In the genomic region with DNA sequence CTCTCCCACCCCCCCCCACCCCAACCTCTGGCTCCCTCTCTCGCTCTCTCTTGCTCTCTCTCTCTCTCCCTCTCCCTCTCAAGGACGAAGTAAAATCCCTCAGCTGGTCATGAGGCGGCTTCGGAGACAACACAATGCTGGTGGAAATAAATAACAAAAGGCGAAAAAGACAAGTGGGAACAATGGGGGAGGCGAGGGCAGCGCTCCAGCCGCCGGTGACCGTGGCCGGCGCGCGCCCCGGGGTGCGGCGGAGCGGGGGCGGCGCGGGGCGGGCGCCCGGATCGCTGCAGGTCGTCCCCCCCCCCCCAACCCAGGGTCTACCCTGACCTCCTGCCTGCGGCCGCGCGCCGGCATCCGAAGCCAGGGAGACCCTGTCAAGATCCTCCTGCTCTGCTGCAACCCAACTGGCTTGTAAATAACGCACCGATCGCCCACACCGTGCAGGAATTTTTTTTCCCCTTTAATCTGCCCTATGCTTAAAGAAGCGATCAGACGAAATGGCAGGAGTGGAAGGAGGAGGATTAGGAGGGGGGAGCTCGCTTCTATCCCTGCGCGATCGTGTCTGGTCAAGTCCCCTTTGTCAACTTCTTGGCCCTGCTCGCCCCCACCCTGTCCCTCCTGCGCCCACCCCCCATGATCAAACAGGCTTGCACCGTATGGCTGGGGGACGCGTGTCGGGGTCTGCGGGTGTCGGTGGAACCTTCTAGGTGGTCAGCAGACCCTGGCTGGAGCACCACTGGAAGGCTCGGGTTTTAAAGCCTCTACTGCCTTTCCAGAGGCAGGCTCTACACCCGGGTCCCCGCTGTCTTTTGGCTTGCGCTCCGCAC, we compare ENCODE assay signal across 8 mouse cellular contexts. TPM values are rescaled to one million over a fixed set of nuclear protein-coding genes. Genes with fewer than 3 reads are reported as not detected.
DNase-seq lines count a peak whose midpoint lies in the region; ATAC-seq and TF ChIP-seq lines count a peak whose summit lies in the region.

No protein-coding gene starts in this region.

- no peaks in the 10 kb centered on the region for H3K9me3 ChIP-seq in kidney, embryonic 14.5 days (ENCODE audit: control insufficient read depth, low read length)
- no peaks in the 10 kb centered on the region for H3K9me3 ChIP-seq in hindbrain, embryonic 15.5 days

- H3K27me3 ChIP-seq in kidney, embryonic 14.5 days (ENCODE audit: control insufficient read depth, insufficient read depth, low read length), result peaks cover 8% of the 10 kb centered on the region; the same call in 1 of the 2 replicates
- H3K27me3 ChIP-seq in hindbrain, embryonic 15.5 days, result no peaks in the 10 kb centered on the region
- peaks cover 6% of the 10 kb centered on the region for H3K27me3 ChIP-seq in splenic B cell, adult 2 months (ENCODE audit: control insufficient read depth, insufficient read depth, low read length, poor library complexity, severe bottlenecking)

- no peaks in the 10 kb centered on the region for H3K36me3 ChIP-seq in kidney, embryonic 14.5 days (ENCODE audit: control insufficient read depth, insufficient read depth, low read length)
- no peaks in the 10 kb centered on the region for H3K36me3 ChIP-seq in hindbrain, embryonic 15.5 days
- no peaks in the 10 kb centered on the region for H3K36me3 ChIP-seq in splenic B cell, adult 2 months (ENCODE audit: control insufficient read depth, insufficient read depth, low read length, poor library complexity, severe bottlenecking)

- TF ChIP-seq POLR2A in embryonic fibroblast, embryonic 13.5 days (IDR thresholded peaks at IDR 0.05; ENCODE audit: low read depth, low read length), result no peak

- no peaks in the 10 kb centered on the region for H3K4me1 ChIP-seq in kidney, embryonic 14.5 days (ENCODE audit: control insufficient read depth, insufficient read depth, low read length)
- no peaks in the 10 kb centered on the region; the same call in 1 of the 2 replicates for H3K4me1 ChIP-seq in embryonic fibroblast, embryonic 13.5 days (ENCODE audit: control insufficient read depth, insufficient read depth, low read length)
- peaks cover 19% of the 10 kb centered on the region for H3K4me1 ChIP-seq in hindbrain, embryonic 15.5 days (replicated peaks)

- H3K27ac ChIP-seq in kidney, embryonic 14.5 days (ENCODE audit: low read depth, low read length), result no peak overlapping the region
- H3K27ac ChIP-seq in embryonic fibroblast, embryonic 13.5 days (ENCODE audit: insufficient read depth, low read length), result no peak overlapping the region
- H3K27ac ChIP-seq in hindbrain, embryonic 15.5 days (replicated peaks), result peak overlapping the region; percentile 73

- intact Hi-C loops in gastrocnemius, postnatal 14 days (cut with DNase I; ENCODE audit: low total_unique reads), result no loop called here

- H3K4me3 ChIP-seq in kidney, embryonic 14.5 days (ENCODE audit: low read length), result peak overlapping the region; percentile 57
- H3K4me3 ChIP-seq in embryonic fibroblast, embryonic 13.5 days (ENCODE audit: insufficient read depth, low read length), result peak overlapping the region; percentile 52
- H3K4me3 ChIP-seq in hindbrain, embryonic 15.5 days, result peak overlapping the region; percentile 73

- ATAC-seq in kidney, embryonic 14.5 days (ENCODE audit: low FRiP score, low TSS enrichment), result peak; percentile 26
- ATAC-seq in hindbrain, embryonic 15.5 days (ENCODE audit: low FRiP score, low read depth), result peak; percentile 71

- no peak for TF ChIP-seq CTCF in embryonic fibroblast, embryonic 13.5 days (IDR thresholded peaks at IDR 0.05; ENCODE audit: borderline replicate concordance, insufficient read depth, low read length)

- under 1% methylated on average over 39 of the region's 55 CpGs for WGBS in kidney, embryonic 14.5 days
- WGBS in hindbrain, embryonic 15.5 days, result under 1% methylated on average over 52 of the region's 55 CpGs

- peak overlapping the region; percentile 98 for H3K4me2 ChIP-seq in kidney, embryonic 14.5 days (replicated peaks; ENCODE audit: low read depth, low read length)
- H3K4me2 ChIP-seq in hindbrain, embryonic 15.5 days, result peak overlapping the region; percentile 95

- H3K9ac ChIP-seq in kidney, embryonic 14.5 days (ENCODE audit: low read depth, low read length), result peak overlapping the region; percentile 71
- H3K9ac ChIP-seq in hindbrain, embryonic 15.5 days, result peak overlapping the region; percentile 78

- DNase-seq in kidney, adult 9 months, result no peak
- DNase-seq in R1 (ENCODE audit: low read depth, low spot score), result peak; percentile 70
- DNase-seq in lung, postnatal 36 days, result peak; percentile 17
- peak; percentile 17 for DNase-seq in splenic B cell, adult 2 months (ENCODE audit: low read depth, low spot score)
- no peak for DNase-seq in gastrocnemius, postnatal 14 days

RNA-seq across cellular contexts. Expression of a gene that starts 0.5 kb away (rescaled TPM):
- 9.5 and 13.0 TPM in 2 replicates for polyA plus RNA-seq in kidney, embryonic 14.5 days (2014; fragmentation: Nextera tagmentation; extraction: Ambion mirVana)
- 2.8 and 3.1 TPM in 2 replicates for polyA plus RNA-seq in embryonic fibroblast, embryonic 13.5 days (2011; ENCODE audit: insufficient read length, low read depth, missing spikeins)
- 28.0 and 38.9 TPM in 2 replicates for polyA plus RNA-seq in hindbrain, embryonic 15.5 days (2015; fragmentation: Nextera tagmentation; extraction: Ambion mirVana)
- 1 to 10 TPM; 1.7 to 1.9 TPM for total RNA-seq in gastrocnemius, postnatal 14 days (2021)

Comparison
In these comparisons a context has a peak if more than half of its experiments do, and no peak if none do; other contexts are left out.
1. DNase-seq: peak in R1 (single experiment), lung, postnatal 36 days (single experiment) and splenic B cell, adult 2 months (single experiment); none in kidney, adult 9 months (single experiment) and gastrocnemius, postnatal 14 days (single experiment).
2. Peak in every context shown above with its lines, with median percentiles within 50 percentile points of each other: H3K4me3 ChIP-seq.